Mouse (Mus musculus) testis, postnatal 14 days (tissue): ENCODE measurements around the gene Kcnj5.

ENCODE experiments used
- DNase-seq: peaks from one replicate; pipeline ENCODE4 v3.0.0; 2021; ENCODE audit warnings: low spot score

Gene Kcnj5

DNA sequence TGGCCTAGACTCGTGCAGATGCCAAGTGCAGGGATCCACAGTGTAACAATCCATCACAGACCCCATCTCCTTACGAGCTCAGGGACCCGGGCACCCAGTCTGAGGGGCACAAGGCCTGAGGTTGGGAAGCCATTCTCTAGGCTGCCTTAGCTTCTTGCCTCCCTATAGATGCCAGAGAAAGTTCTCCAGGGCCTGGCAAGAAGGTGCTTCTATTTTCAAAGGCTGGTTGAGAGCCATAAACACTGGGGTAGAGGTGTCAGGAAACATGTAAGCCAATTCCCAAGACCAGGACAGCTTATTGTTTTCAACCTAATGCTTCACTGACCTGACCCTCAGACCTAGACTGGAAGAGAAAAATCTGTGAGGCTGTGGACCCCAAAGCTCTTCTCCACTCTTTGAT lies 28.2 kb downstream of the Kcnj5 start:
- DNase-seq = no peak

DNA sequence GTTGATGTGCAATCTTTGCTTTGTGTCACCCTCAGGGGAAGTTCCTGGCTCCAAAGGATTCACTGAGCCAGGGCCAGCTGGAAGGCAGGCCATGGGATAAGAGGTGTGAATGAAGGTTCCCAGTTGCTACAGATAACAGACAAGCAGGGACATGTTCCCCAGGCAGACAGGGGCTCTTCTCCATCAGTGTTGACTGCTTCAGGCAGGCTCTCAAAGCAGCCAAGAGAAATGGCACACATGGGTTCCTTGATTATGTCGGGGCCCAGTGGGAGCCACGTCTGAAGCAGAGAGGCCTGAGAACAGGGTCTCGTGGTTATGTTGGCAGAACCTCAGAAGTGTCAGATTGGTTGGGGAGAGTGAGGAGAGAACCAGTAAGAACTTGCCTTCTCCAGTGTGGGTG lies 30.1 kb downstream of the Kcnj5 start:
- no peak for DNase-seq

DNA sequence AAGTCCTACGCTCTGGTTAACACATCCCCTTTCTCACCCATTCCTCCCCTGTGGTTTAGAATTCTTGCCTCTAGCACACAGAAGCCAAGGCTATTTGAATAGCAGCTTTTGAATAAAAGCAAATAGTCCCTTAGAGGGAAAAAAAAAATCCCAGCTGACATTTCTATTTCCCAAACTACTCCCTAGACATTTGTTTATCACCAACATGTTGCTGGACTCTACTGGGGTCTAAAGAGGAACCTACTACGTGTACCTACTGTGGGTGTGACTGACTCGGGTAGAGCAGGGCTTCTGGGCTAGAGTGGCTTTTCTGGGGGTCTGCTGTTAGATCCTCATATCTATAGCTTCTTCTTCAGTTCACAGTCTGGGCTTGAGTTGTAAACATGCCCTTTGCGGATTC lies 31.9 kb downstream of the Kcnj5 start:
- no peak for DNase-seq

DNA sequence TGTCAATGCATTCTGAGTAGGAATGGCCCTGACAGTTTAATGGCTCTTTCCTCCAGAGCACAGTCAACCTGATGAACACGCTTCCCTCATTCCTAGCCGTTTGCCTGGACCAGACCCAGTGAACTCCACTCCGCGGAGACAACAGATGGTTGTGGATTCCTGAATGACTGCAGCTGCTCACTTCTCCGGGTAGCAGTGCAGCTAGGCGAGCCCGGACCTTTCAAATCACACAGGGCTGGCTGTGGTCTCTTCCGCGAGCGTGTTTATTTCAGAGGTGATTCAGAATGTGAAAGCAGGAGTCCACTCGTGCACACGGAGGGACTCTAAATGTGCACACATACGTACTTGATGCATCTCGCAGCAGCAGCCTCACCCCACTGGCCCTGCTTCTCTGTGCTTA lies 32.4 kb downstream of the Kcnj5 start:
- no peak for DNase-seq

DNA sequence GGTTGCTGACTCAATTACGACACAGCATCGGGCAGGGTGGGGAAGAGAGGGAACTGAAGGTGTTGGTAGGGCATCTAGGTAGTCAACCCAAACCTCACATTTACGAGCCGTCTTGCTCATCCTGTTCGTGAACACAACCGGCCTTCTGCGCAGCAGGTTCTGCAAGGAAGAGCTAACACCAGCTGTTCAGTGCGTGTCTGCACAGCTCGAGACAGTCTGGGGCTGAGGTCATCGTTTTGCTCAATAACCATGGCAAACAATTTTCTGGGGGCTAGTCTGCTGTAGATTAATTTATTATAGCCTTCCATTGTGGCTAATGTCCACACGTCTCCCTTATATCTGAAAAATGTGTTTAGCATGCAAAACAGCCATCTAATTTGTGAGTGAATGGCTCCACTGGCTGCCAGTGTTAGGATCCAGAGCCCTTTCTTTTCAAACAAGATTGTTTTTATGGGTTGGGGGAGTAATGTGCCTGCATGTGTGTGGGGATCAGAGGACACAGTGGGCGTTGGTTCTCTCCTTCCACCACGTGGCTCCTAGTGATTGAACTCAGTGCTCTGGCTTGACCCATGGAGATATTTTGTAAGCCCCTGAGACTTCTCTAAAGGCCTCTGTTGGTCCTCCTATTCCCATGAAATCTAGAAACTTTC lies 41.5 kb downstream of the Kcnj5 start:
- DNase-seq = no peak

DNA sequence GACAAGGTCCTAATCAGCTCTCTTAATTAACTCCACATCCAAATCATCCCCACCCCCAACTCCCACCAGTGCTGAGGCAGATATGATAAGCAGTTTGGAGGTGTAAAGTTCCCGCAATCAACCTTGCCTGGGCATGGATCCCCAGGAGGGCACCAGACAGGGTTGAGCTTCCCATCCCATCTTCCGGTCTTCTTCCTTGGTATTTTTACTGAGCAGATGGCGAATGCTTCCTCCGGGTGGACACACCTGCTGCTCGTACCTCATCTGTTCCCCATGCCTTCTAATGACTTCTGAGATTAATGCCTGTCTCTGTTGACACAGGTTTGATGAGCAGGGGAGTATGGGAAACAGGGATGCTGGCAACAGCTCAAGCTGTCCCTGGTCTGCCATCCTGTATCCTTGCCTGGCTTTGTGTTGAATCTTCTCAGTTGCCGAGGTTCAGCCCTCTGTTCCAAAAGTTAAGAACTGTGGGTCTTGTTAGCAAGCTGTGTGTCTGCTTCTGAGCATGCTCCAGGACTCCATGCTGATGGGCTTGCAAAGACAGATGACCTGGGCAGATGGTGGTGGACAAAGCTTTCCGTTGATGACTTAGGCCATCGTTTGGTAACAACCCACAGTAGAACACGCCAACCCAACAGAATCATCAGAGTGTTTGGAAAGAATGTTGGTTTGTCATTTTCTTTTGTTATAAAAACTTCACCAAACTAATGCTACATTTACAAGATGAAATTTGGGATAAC lies 48.9 kb downstream of the Kcnj5 start:
- DNase-seq = no peak

DNA sequence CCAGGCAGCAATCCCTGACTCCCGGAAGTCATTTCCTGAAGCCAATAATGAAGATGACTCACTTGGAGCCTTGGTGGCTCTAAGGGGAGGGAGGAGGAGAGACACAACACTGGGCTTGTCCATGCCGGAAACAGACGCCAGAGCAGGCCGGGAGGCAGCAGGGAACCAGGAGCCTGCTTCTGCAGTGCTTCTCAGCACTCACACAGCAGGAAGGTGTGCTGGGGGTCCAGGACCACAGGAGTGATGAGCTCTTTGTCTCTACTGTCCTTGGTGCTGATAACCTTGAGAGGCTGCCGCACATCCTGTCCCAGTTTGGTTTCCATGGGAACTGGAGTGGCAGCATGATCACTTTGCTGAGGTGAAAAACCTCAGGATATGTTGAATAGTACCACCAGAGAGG lies 51.5 kb downstream of the Kcnj5 start:
- DNase-seq = no peak

DNA sequence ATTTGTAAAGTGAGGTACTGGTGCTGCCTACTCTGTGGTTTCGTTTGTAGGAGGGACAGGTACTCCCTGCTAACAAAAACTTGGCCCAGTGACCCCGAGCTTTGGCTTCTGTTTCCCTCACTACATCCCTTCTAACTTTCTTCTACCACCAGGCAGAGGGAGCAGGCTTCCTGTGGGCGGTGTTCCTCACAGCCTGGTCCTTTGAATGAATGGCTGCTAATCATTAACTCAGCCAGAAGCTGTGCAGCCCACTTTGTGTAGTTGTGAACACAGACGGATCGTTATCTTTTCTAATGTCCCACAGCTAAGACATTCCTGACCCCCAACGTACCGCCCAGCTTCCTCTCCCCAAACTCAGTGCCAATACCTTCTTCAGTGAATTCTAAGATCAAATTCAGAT lies 52.5 kb downstream of the Kcnj5 start:
- peak; percentile 9 for DNase-seq

DNA sequence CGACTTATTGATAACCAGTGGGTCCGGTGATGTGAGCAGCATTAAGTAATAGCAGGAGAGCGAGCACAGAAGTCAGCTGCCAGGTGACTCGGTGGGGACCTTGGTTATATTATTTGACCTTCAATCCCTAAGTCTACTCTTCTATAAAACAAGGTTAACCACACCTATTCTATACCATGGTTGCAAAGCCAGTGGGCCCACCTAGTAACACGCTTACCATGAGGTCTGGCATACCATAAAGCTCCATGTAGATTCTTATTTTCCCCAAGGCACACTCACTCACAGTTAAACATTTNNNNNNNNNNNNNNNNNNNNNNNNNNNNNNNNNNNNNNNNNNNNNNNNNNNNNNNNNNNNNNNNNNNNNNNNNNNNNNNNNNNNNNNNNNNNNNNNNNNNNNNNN lies 60.6 kb downstream of the Kcnj5 start:
- no peak for DNase-seq

DNA sequence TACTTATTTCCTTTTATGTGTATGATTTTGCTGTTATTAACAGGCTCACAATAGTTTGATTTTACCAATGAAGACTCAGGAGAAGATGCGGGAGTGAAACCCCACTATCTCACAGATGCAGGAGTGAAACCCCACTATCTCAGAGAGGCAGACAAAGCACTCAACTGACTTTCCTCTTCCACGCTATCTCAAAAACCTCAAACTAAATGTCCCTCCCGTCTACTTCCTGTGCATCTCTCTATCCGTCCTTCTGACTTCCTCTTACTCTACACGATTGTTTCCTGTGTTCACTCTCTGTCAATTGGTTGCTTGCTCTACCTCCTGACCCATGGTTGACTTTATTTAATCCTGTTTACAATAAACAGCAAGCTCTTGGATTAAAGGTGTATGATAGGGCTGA lies 63.7 kb downstream of the Kcnj5 start:
- DNase-seq = no peak

DNA sequence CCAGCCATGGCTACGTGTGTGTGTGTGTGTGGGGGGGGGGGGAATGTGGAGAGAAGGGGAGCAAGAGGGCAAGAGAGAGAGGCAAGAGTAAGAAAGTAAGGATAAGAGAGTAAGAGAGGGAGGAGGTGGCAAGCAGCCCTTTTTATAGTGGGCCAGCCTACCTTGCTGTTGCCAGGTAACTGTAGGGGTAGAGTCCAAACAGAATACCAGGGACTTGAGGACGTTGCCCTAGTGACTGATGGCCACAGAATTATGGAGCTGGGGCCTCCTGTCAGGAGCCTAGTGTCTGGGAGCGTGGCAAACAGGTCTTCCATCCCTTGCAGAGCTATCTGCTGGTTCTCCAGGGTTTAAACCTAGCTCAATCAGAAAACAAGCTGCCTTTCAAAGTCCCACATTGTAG lies 64.4 kb downstream of the Kcnj5 start:
- DNase-seq = no peak

DNA sequence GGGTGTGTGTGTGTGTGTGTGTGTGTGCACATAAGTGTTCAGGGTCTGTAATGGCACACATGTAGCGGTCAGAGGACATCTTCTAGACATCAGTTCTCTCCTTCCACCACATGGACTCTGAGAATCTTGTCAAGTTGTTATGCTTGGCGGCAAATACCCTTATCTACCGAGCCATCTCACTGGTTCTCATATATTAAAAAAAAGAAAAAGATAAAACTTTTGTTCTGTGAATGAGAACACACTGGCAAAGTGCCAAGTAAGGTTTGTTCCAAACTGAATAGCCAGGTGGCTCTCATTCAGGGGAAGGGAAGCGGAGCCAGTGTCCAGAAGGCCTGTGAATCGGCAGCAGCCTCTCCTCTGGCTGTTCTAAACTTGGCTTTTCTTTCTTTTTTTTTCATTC lies 66.1 kb downstream of the Kcnj5 start:
- DNase-seq = no peak

DNA sequence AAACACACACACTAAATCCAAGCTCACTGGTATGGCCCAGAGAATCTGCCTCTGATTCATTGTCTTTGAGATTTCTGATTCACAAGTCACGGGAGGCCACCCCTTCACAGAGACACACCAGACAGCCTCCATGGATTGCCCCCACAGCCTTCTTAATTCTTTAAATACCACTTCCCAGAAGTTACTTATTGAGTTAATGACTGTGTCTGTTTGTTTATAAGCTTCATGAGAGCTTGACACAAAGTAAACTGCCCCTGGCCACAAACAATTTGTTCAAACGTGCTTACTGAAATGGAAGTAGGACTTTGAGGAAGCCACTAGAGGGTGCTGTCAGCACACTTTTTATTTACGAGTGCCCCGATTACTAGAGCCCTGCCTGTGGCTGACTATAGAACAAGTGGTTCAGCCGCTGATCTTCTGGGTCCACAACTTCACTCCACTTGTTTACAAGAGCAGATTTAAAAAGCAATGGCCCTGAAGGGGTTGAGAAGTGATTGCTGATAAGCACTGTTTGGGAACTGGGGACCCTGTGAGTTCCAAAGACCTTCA lies 72.2 kb downstream of the Kcnj5 start:
- peak; percentile 39 for DNase-seq
